Mouse (Mus musculus) spleen, postnatal 0 days (tissue): ENCODE data around the gene Gm49336. TPM values are rescaled to one million over a fixed set of nuclear protein-coding genes. Genes with fewer than 3 reads are reported as not detected.

Source experiments
- microRNA counts: library from miRNA; unstranded; fragments of <30 nt; microRNA quantifications from one replicate; lab custom pipeline; 2015
- polyA plus RNA-seq: library from polyadenylated mRNA; unstranded; fragments of >200 nt; fragmentation: Nextera tagmentation; extraction: Ambion mirVana; gene quantifications from 2 replicates; pipeline ENCODE4 v1.2.1, GENCODE M21; 2015

Gene Gm49336
- polyA plus RNA-seq: 24.3 and 25.1 TPM in 2 replicates

DNA sequence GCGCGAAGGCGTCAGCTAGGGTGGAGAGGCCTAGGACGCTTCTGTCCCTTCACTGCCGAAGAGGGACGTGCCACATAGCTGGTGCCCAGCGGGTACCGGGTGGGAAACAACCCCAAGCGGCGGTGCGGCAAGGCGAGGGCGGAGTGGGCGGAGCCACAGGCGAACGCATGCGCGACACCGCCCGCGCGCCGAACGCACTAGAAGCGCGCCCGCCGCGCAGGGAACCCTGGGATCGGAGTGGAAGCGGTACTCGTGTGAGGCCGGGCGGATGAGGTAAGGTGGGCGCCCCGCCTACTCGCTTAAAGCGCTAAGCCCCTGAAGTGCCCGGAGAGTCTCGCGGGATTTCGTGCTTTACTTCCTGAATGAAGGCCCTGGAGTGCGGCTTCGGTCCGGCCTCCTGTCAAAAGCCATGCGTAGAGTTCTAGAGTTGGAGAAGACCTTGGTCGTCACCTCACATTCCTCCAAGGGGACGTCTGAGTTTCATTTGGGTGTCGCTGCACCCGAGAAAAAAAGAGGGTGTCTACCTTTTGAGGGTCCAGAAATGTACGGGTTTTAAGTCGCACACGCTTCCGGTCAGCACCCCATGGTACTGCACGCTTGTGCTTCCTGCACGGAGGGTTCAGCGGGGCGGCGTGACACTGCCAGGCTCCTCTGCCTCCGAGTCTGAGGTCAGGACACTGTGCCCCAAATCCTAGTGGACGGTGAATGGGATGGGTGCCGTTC is at the start of gene Gm49336, which contains the start of gene Nupl1:
Gene Gm49336, minus strand, starts transcription at position 227 of the 723 bp plus-strand sequence.
Gene Nupl1, minus strand, starts transcription at position 151 of the 723 bp plus-strand sequence.

DNA sequence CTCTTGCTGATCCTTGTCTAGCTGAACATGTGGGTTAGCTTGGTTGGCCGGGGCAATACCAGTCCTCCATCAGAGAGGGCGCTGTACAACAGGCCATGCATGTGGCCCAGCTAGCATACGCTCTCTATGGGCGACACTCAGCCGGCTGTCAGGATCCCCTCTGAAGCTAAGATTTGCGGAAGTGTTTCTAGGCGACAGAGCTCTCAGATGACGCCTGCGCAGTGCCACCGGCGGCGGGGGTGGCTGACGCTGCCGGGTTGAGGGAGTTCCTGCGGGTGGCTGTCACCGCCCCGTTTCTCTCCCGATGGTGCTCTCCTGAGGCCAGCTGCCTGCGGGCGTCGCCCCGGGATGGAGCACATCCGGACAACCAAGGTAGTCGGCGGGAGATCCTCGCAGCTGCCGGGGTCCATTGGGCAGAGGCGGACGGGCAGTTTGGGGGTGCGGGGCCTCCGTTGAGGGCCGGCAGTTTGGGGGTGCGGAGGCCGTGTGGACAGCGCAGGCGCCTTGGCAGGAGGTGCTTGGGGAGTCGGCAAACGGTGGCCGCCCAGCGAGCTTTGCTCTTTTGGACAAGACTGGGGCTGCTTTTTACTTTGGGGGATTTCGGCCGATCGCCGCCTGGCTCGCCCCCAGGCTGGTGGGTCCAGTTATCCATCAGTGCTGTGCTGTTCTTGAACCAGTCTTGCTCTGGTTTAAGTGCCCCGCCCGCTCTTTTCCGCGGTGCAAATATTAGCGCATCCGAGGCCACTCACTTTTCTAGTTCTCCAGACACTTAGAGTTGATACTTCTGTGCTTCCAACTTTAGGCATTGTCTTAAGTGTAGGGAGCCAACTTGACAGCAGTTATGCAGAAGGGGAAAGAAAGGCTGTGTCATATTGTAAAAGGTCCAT is 13.9 kb upstream of the Gm49336 start, which contains the start of gene Mtmr6:
Gene Mtmr6, plus strand, starts transcription at position 239 of the 887 bp plus-strand sequence.

DNA sequence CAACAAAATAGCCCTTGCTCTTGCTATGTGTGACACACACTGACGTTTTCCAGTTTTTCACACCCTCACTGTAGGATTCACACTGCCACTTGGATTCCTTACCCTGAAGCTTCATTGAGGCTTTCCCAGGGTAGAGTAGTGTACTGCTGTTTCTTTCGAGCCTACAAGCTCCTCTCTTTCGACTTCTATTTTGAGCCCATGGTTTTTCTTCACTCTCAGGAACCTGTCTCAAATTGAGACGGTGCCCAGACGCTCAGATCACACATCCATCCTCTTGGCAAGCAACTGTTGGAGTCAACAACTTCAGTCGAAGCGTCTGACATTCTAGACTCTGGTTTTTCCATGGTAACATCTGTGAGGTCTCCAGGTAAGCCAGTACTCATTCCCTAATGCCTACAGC is 54.4 kb downstream of the Gm49336 start, which contains the start of gene Atp8a2:
Gene Atp8a2, minus strand, starts transcription at position 296 of the 400 bp plus-strand sequence.

MicroRNA genes within 50 kb of the gene (microRNA counts, 519-probe panel; counts per million panel counts)
- 88.3 counts per million for microRNA mmu-miR-719 (lab: Ali Mortazavi, UCI)

Other genes with a start within 250 kb of the Gm49336 start
- gene Atp8a2, start 54.3 kb downstream of the Gm49336 start, polyA plus RNA-seq: 0.89 and 1.3 TPM in 2 replicates
- 0.04 TPM in 1 of 2 replicates, not detected in the other for gene Nupl1, start 76 bp downstream of the Gm49336 start, polyA plus RNA-seq
- 19.0 and 23.2 TPM in 2 replicates for gene Mtmr6, start 13.7 kb upstream of the Gm49336 start, polyA plus RNA-seq
- 1.2 and 1.5 TPM in 2 replicates for gene Amer2, start 121.8 kb upstream of the Gm49336 start, polyA plus RNA-seq